Mouse (Mus musculus) forebrain, embryonic 14.5 days (tissue): ENCODE measurements at regions not wholly inside any gene's neighbourhood (a gene's known extent, or its start where the extent isn't known, plus 50 kb on each side); places are given as distances from the start of the nearest gene placed in this dataset.

Source experiments
- ATAC-seq: fragments of 200-750 bp; cut with Nextera tagmentation; 2 replicates; pipeline ENCODE4 v1.8.0; 2017; ENCODE audit warnings: mild to moderate bottlenecking, moderate library complexity
- DNase-seq: peaks from one replicate; pipeline ENCODE4 v3.0.0-alpha.2; 2015; ENCODE audit warnings: low spot score
- H3K27ac ChIP-seq: fragments of 300-500 bp; sonication (generic); 2 replicates; pipeline ENCODE4 v1.5.1; 2014; ENCODE audit warnings: low read depth, mild to moderate bottlenecking, control low read depth, low read length, moderate library complexity
- H3K27me3 ChIP-seq: fragments of 300-500 bp; sonication (generic); replicated peaks from 2 replicates; pipeline ENCODE4 v1.6.1; 2014; ENCODE audit warnings: low read length, control low read depth, mixed read lengths; ENCODE audit not compliant: control insufficient read depth, insufficient read depth
- H3K36me3 ChIP-seq: fragments of 300-500 bp; sonication (generic); 2 replicates; pipeline ENCODE4 v1.6.1; 2014; ENCODE audit warnings: low read length, control low read depth; ENCODE audit not compliant: control insufficient read depth, insufficient read depth
- H3K4me1 ChIP-seq: fragments of 300-500 bp; sonication (generic); 2 replicates; pipeline ENCODE4 v1.6.1; 2014; ENCODE audit warnings: antibody characterized with exemption, low read length, control low read depth; ENCODE audit not compliant: control insufficient read depth, insufficient read depth
- H3K4me2 ChIP-seq: fragments of 300-500 bp; sonication (generic); 2 replicates; pipeline ENCODE4 v1.6.1; 2014; ENCODE audit warnings: mild to moderate bottlenecking, control low read depth, low read length
- H3K4me3 ChIP-seq: fragments of 300-500 bp; sonication (generic); 2 replicates; pipeline ENCODE4 v1.5.1; 2014; ENCODE audit warnings: low read depth, low read length, control low read depth
- H3K9ac ChIP-seq: fragments of 300-500 bp; sonication (generic); 2 replicates; pipeline ENCODE4 v1.6.1; 2014; ENCODE audit warnings: mild to moderate bottlenecking, low read length, control low read depth, moderate library complexity
- H3K9me3 ChIP-seq: fragments of 300-500 bp; sonication (generic); replicated peaks from 2 replicates; pipeline ENCODE4 v1.6.1; 2016; ENCODE audit warnings: low read length, control low read depth, mixed read lengths; ENCODE audit not compliant: control insufficient read depth
- WGBS: fragments of 180-500 bp; shearing (Covaris S2); extraction: QIAGEN DNeasy Blood & Tissue Kit; methylation state at CpG from one replicate; pipeline ENCODE4 v1.1.7; 2014; 5-methylcytosine and 5-hydroxymethylcytosine counted together

GRCm38 (mm10) chr3:80204821-80205220, 320.5 kb downstream of the Fam198b start:
- Histone ChIP-seq H3K4me3 (no peak overlapping the region), H3K9ac (no peak overlapping the region), H3K27ac (no peak overlapping the region), H3K4me2 (no peak overlapping the region), H3K27me3 (no peaks in the 10 kb centered on the region), H3K4me1 (peaks cover 5% of the 10 kb centered on the region; the same call in 1 of the 2 replicates), H3K36me3 (no peaks in the 10 kb centered on the region), H3K9me3 (no peaks in the 10 kb centered on the region)
- ATAC-seq: no peak
- 52% methylated on average over 1 of the region's 1 CpGs for WGBS
- no peak for DNase-seq

- ATAC-seq: no peak
- Histone ChIP-seq H3K27ac (no peak overlapping the region), H3K9me3 (no peaks in the 10 kb centered on the region), H3K4me2 (no peak overlapping the region), H3K27me3 (no peaks in the 10 kb centered on the region), H3K9ac (no peak overlapping the region), H3K4me1 (peaks cover 5% of the 10 kb centered on the region; the same call in 1 of the 2 replicates), H3K36me3 (no peaks in the 10 kb centered on the region), H3K4me3 (no peak overlapping the region)
- 51% methylated on average over 6 of the region's 6 CpGs for WGBS
- DNase-seq: no peak
Measured at GRCm38 (mm10) chr3:80205351-80205750, 321.0 kb downstream of the Fam198b start.

- peaks cover 5% of the 10 kb centered on the region; the same call in 1 of the 2 replicates for H3K4me1 ChIP-seq
- H3K36me3 ChIP-seq: no peaks in the 10 kb centered on the region
- peak; percentile 80 for ATAC-seq
- H3K27ac ChIP-seq: no peak overlapping the region
- peak; percentile 76 for DNase-seq
- no peaks in the 10 kb centered on the region for H3K27me3 ChIP-seq
- H3K9ac ChIP-seq: no peak overlapping the region
- 8% methylated on average over 1 of the region's 1 CpGs for WGBS
- no peaks in the 10 kb centered on the region for H3K9me3 ChIP-seq
- no peak overlapping the region for H3K4me3 ChIP-seq
- H3K4me2 ChIP-seq: no peak overlapping the region
Measured at GRCm38 (mm10) chr3:80207022-80207421, 322.7 kb downstream of the Fam198b start.

GRCm38 (mm10) chr3:80208028-80208427, 323.7 kb downstream of the Fam198b start:
- WGBS: 87% methylated on average over 2 of the region's 2 CpGs
- H3K27me3 ChIP-seq: no peaks in the 10 kb centered on the region
- H3K9ac ChIP-seq: no peak overlapping the region
- DNase-seq (no peak), ATAC-seq (no peak)
- H3K4me1 ChIP-seq: peaks cover 5% of the 10 kb centered on the region; the same call in 1 of the 2 replicates
- H3K27ac ChIP-seq: no peak overlapping the region
- H3K9me3 ChIP-seq: no peaks in the 10 kb centered on the region
- no peak overlapping the region for H3K4me2 ChIP-seq
- H3K4me3 ChIP-seq: no peak overlapping the region
- H3K36me3 ChIP-seq: no peaks in the 10 kb centered on the region

GRCm38 (mm10) chr3:80209596-80209995, 325.3 kb downstream of the Fam198b start:
- Histone ChIP-seq H3K4me1 (peaks cover 5% of the 10 kb centered on the region; the same call in 1 of the 2 replicates), H3K4me2 (no peak overlapping the region), H3K4me3 (no peak overlapping the region), H3K27me3 (no peaks in the 10 kb centered on the region), H3K9ac (no peak overlapping the region), H3K27ac (no peak overlapping the region), H3K36me3 (no peaks in the 10 kb centered on the region), H3K9me3 (no peaks in the 10 kb centered on the region)
- no peak for ATAC-seq
- no peak for DNase-seq

GRCm38 (mm10) chr3:80211323-80212109, 327.2 kb downstream of the Fam198b start:
- Histone ChIP-seq H3K4me1 (peaks cover 3% of the 10 kb centered on the region; the same call in 1 of the 2 replicates), H3K27ac (no peak overlapping the region), H3K4me3 (no peak overlapping the region), H3K4me2 (no peak overlapping the region), H3K9me3 (no peaks in the 10 kb centered on the region), H3K36me3 (no peaks in the 10 kb centered on the region), H3K9ac (no peak overlapping the region), H3K27me3 (no peaks in the 10 kb centered on the region)
- WGBS: 77% methylated on average over 3 of the region's 3 CpGs
- DNase-seq (no peak), ATAC-seq (no peak)

GRCm38 (mm10) chr3:80248611-80249010, 364.3 kb downstream of the Fam198b start:
- H3K36me3 ChIP-seq: no peaks in the 10 kb centered on the region
- no peak overlapping the region for H3K4me3 ChIP-seq
- no peak overlapping the region for H3K9ac ChIP-seq
- H3K27me3 ChIP-seq: no peaks in the 10 kb centered on the region
- peak; percentile 61; the same call in 1 of the 2 replicates for ATAC-seq
- H3K4me1 ChIP-seq: no peaks in the 10 kb centered on the region
- no peak overlapping the region for H3K27ac ChIP-seq
- WGBS: 41% methylated on average over 5 of the region's 5 CpGs
- DNase-seq: peak; percentile 50
- no peak overlapping the region for H3K4me2 ChIP-seq
- no peaks in the 10 kb centered on the region for H3K9me3 ChIP-seq

GRCm38 (mm10) chr3:80249974-80250373, 365.6 kb downstream of the Fam198b start:
- Histone ChIP-seq H3K4me3 (no peak overlapping the region), H3K4me1 (no peaks in the 10 kb centered on the region), H3K9me3 (no peaks in the 10 kb centered on the region), H3K9ac (no peak overlapping the region), H3K27ac (no peak overlapping the region), H3K4me2 (no peak overlapping the region), H3K27me3 (no peaks in the 10 kb centered on the region), H3K36me3 (no peaks in the 10 kb centered on the region)
- no peak for ATAC-seq
- WGBS: 77% methylated on average over 3 of the region's 3 CpGs
- DNase-seq: no peak

- 84% methylated on average over 3 of the region's 3 CpGs for WGBS
- Histone ChIP-seq H3K4me2 (no peak overlapping the region), H3K4me3 (no peak overlapping the region), H3K4me1 (no peaks in the 10 kb centered on the region), H3K36me3 (no peaks in the 10 kb centered on the region), H3K27ac (no peak overlapping the region), H3K9ac (no peak overlapping the region), H3K27me3 (no peaks in the 10 kb centered on the region), H3K9me3 (no peaks in the 10 kb centered on the region)
- ATAC-seq (no peak), DNase-seq (no peak)
Measured at GRCm38 (mm10) chr3:80255304-80255703, 371.0 kb downstream of the Fam198b start.
